Comparison of ENCODE assay signal across 24 mouse cellular contexts in genomic region chr8:125040587-125041375, GRCm38 (mm10). TPM values are rescaled to one million over a fixed set of nuclear protein-coding genes. Genes with fewer than 3 reads are reported as not detected.
DNase-seq lines count a peak whose midpoint lies in the region; ATAC-seq and TF ChIP-seq lines count a peak whose summit lies in the region.
"Had no signal": no experiment of that assay in that cellular context is flagged by ENCODE, and none has a peak within 500 bp of the region (broad histone marks: within the 10 kb centered on the region; RNA-seq: fewer than 3 reads in every experiment).

No protein-coding gene starts in this region.

- H3K4me3 ChIP-seq in hindbrain, embryonic 10.5 days: no peak overlapping the region
- no peak overlapping the region for H3K4me3 ChIP-seq in hindbrain, embryonic 16.5 days (ENCODE audit: low read length)
- no peak overlapping the region for H3K4me3 ChIP-seq in embryonic facial prominence, embryonic 12.5 days
- H3K4me3 ChIP-seq in myocyte: no peak overlapping the region
- H3K4me3 ChIP-seq: forebrain, embryonic 13.5 days; hindbrain, embryonic 13.5 days; left cerebral cortex, adult 2 months; liver, embryonic 15.5 days; lung, embryonic 15.5 days had no signal

- peaks cover 50% of the 10 kb centered on the region for H3K36me3 ChIP-seq in hindbrain, embryonic 10.5 days
- H3K36me3 ChIP-seq in hindbrain, embryonic 16.5 days (ENCODE audit: control insufficient read depth, insufficient read depth, low read length): peaks cover 11% of the 10 kb centered on the region; the same call in 1 of the 2 replicates
- H3K36me3 ChIP-seq in embryonic facial prominence, embryonic 12.5 days: peaks cover 30% of the 10 kb centered on the region
- peaks cover 9% of the 10 kb centered on the region for H3K36me3 ChIP-seq in myocyte (ENCODE audit: control insufficient read depth, insufficient read depth)
- H3K36me3 ChIP-seq: liver, embryonic 15.5 days had no signal

- no peak overlapping the region for H3K9ac ChIP-seq in hindbrain, embryonic 16.5 days (ENCODE audit: low read depth, low read length)
- no peak overlapping the region for H3K9ac ChIP-seq in embryonic facial prominence, embryonic 12.5 days
- H3K9ac ChIP-seq: forebrain, embryonic 13.5 days; hindbrain, embryonic 13.5 days; liver, embryonic 15.5 days; lung, embryonic 15.5 days had no signal

- no peaks in the 10 kb centered on the region for H3K27me3 ChIP-seq in hindbrain, embryonic 10.5 days (ENCODE audit: insufficient read depth, poor library complexity, severe bottlenecking)
- no peaks in the 10 kb centered on the region for H3K27me3 ChIP-seq in hindbrain, embryonic 16.5 days (replicated peaks; ENCODE audit: control insufficient read depth, insufficient read depth, low read length)
- no peaks in the 10 kb centered on the region for H3K27me3 ChIP-seq in embryonic facial prominence, embryonic 12.5 days
- H3K27me3 ChIP-seq in myocyte (ENCODE audit: control insufficient read depth, insufficient read depth, insufficient read length): no peaks in the 10 kb centered on the region
- H3K27me3 ChIP-seq: forebrain, embryonic 13.5 days; hindbrain, embryonic 13.5 days; liver, embryonic 15.5 days; lung, embryonic 15.5 days had no signal

- peak; percentile 10 for DNase-seq in hindbrain, embryonic 10.5 days (ENCODE audit: low spot score)
- peak; percentile 73 for DNase-seq in embryo, embryonic 10.5 days (ENCODE audit: low spot score)
- no peak for DNase-seq in layer of hippocampus, adult 18-20 months (ENCODE audit: low spot score in 2 of 2)
- no peak for DNase-seq in cerebellum, postnatal 25 days
- DNase-seq: adrenal gland, adult 8-10 months; cerebellum, adult 8-10 months; kidney, adult 2 months; liver; right cerebral cortex, postnatal 14 days; thymus, postnatal 14 days had no signal

- 0 out of 2 replicates have a peak overlapping the region, but pooled peaks have one; percentile 30 for H3K27ac ChIP-seq in hindbrain, embryonic 10.5 days
- H3K27ac ChIP-seq in hindbrain, embryonic 16.5 days (ENCODE audit: low read depth, low read length): no peak overlapping the region
- peak overlapping the region; percentile 64 for H3K27ac ChIP-seq in embryonic facial prominence, embryonic 12.5 days
- H3K27ac ChIP-seq: forebrain, embryonic 13.5 days; hindbrain, embryonic 13.5 days; kidney, postnatal 0 days; left cerebral cortex, adult 2 months; liver, embryonic 15.5 days; lung, embryonic 15.5 days; stomach, postnatal 0 days had no signal

- no peak for ATAC-seq in hindbrain, embryonic 16.5 days
- ATAC-seq in embryonic facial prominence, embryonic 12.5 days (ENCODE audit: insufficient number of reproducible peaks, insufficient read depth, low FRiP score, low TSS enrichment): no peak
- ATAC-seq: activated CD4-positive, CD25-positive, alpha-beta regulatory T cell, adult 4 months; forebrain, embryonic 13.5 days; inflammation-experienced regulatory T-cells, adult 6 months; midbrain, embryonic 16.5 days had no signal

- H3K79me2 ChIP-seq in myocyte (ENCODE audit: control insufficient read depth, insufficient read depth): no peaks in the 10 kb centered on the region

- WGBS in hindbrain, embryonic 10.5 days: 76% methylated on average over 15 of the region's 15 CpGs
- WGBS in hindbrain, embryonic 16.5 days: 79% methylated on average over 15 of the region's 15 CpGs
- 44% methylated on average over 15 of the region's 15 CpGs for WGBS in embryonic facial prominence, embryonic 12.5 days

- H3ac ChIP-seq in myocyte (ENCODE audit: control insufficient read depth, insufficient read length): no peak overlapping the region

- H3K9me3 ChIP-seq in hindbrain, embryonic 10.5 days: 0 out of 2 replicates have a peak, but pooled peaks cover 4% of the 10 kb centered on the region
- H3K9me3 ChIP-seq in hindbrain, embryonic 16.5 days (ENCODE audit: control insufficient read depth, low read length): no peaks in the 10 kb centered on the region
- no peaks in the 10 kb centered on the region for H3K9me3 ChIP-seq in embryonic facial prominence, embryonic 12.5 days
- H3K9me3 ChIP-seq: forebrain, embryonic 13.5 days; hindbrain, embryonic 13.5 days; liver, embryonic 15.5 days; lung, embryonic 15.5 days had no signal

- H3K4me1 ChIP-seq in hindbrain, embryonic 10.5 days (replicated peaks): peaks cover 27% of the 10 kb centered on the region
- H3K4me1 ChIP-seq in hindbrain, embryonic 16.5 days (ENCODE audit: control insufficient read depth, insufficient read depth, low read depth, low read length): no peaks in the 10 kb centered on the region
- peaks cover 23% of the 10 kb centered on the region for H3K4me1 ChIP-seq in embryonic facial prominence, embryonic 12.5 days
- H3K4me1 ChIP-seq: forebrain, embryonic 13.5 days; liver, embryonic 15.5 days had no signal

- H3K4me2 ChIP-seq in hindbrain, embryonic 16.5 days (ENCODE audit: low read length): no peak overlapping the region
- no peak overlapping the region for H3K4me2 ChIP-seq in embryonic facial prominence, embryonic 12.5 days (replicated peaks)
- H3K4me2 ChIP-seq in myocyte (ENCODE audit: low read depth): no peak overlapping the region
- H3K4me2 ChIP-seq: forebrain, embryonic 13.5 days; hindbrain, embryonic 13.5 days; liver, embryonic 15.5 days; lung, embryonic 15.5 days had no signal

- no peak for TF ChIP-seq POLR2A in myocyte (IDR thresholded peaks at IDR 0.05; ENCODE audit: insufficient read length, low read depth)

TF ChIP-seq in myocyte, 11 proteins besides CTCF, POLR2A, EP300 and RAD21:
- no peak for TF ChIP-seq E2F4 (IDR thresholded peaks at IDR 0.05; ENCODE audit: insufficient read depth)
- TF ChIP-seq POLR2AphosphoS2 (IDR thresholded peaks at IDR 0.05; ENCODE audit: insufficient read length, low read depth): peak; percentile 13

RNA-seq across cellular contexts. Expression of gene Disc1, which starts 13.2 kb away (rescaled TPM):
- 1.6 and 2.1 TPM in 2 replicates for polyA plus RNA-seq in hindbrain, embryonic 10.5 days (2016; fragmentation: Nextera tagmentation; extraction: Ambion mirVana)
- polyA plus RNA-seq in hindbrain, embryonic 16.5 days (2015; fragmentation: Nextera tagmentation; extraction: Ambion mirVana): 2.0 and 2.6 TPM in 2 replicates
- 2.9 and 3.1 TPM in 2 replicates for polyA plus RNA-seq in embryonic facial prominence, embryonic 12.5 days (2016; fragmentation: Nextera tagmentation; extraction: Ambion mirVana)
- 0.06 TPM for polyA plus RNA-seq in myocyte (2012; fragmentation: generic; extraction: Trizol)
- total RNA-seq in layer of hippocampus, adult 18-20 months (2021): 1 to 10 TPM; 4.3 to 4.6 TPM
- total RNA-seq: megakaryocyte-erythroid progenitor cell, adult 5-6 weeks had no signal

RNA-seq across cellular contexts. Expression of gene Tsnax, which starts 28.0 kb away (rescaled TPM):
- 128 and 131 TPM in 2 replicates for polyA plus RNA-seq in hindbrain, embryonic 10.5 days (2016; fragmentation: Nextera tagmentation; extraction: Ambion mirVana)
- polyA plus RNA-seq in hindbrain, embryonic 16.5 days (2015; fragmentation: Nextera tagmentation; extraction: Ambion mirVana): 210 and 220 TPM in 2 replicates
- 138 and 140 TPM in 2 replicates for polyA plus RNA-seq in embryonic facial prominence, embryonic 12.5 days (2016; fragmentation: Nextera tagmentation; extraction: Ambion mirVana)
- 59.9 TPM for polyA plus RNA-seq in myocyte (2012; fragmentation: generic; extraction: Trizol)
- 100 to 1,000 TPM; 160 to 161 TPM for total RNA-seq in layer of hippocampus, adult 18-20 months (2021)

Comparison
In these comparisons a context has a peak if more than half of its experiments do, and no peak if none do; other contexts are left out.
1. DNase-seq: peak in hindbrain, embryonic 10.5 days (single experiment) and embryo, embryonic 10.5 days (single experiment); none in layer of hippocampus, adult 18-20 months (0 of 2) and cerebellum, postnatal 25 days (0 of 2).